Mouse (Mus musculus) thymus, adult 18-20 months (tissue): ENCODE data around the gene Klf16.

Source experiments
- DNase-seq, 2 experiments: peaks; one replicate each; pipeline ENCODE4 v3.0.0; 2022; ENCODE audit warnings: mixed read lengths in 2 of 2

The Klf16 gene

DNA sequence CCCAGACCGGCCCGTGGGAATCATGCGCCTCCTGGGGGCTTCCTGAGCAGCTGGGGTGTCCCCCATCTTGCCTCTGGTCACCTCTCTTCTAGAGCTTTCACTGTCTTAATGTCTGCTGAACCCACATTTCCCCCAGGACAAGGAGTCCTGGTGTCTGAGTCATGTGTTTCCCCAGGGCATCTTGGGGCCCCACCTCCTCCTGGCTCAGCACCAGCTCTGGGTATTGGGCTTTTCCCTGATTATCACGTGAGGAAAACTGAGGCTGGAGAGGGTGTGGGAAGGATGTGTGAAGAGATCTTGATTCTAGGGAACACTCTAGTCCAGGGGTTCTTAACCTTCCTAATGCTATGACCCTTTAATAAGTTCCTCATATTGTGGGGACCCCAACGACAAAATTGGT, 38.9 kb downstream of the Klf16 start:
- DNase-seq = no peak

DNA sequence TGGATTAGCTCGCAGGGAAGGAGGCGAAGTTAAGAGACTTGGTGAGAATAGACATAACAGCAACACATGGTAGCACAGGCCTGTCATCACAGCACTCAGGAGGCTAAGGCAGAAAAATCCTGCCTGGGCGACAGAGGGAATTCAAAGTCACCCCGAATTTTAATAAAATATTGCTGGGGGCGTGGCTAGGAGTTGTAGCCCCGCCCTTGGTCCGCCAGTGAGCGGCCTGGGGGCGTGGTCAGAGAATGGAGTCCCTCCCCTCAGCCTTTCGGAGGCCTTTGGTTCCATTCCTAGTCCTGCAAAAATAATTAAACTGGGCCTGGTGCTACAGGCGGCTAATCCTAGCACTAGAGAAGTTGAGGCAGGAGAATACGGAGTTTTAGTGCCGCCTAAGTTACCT, 41.4 kb downstream of the Klf16 start:
- DNase-seq = no peak

DNA sequence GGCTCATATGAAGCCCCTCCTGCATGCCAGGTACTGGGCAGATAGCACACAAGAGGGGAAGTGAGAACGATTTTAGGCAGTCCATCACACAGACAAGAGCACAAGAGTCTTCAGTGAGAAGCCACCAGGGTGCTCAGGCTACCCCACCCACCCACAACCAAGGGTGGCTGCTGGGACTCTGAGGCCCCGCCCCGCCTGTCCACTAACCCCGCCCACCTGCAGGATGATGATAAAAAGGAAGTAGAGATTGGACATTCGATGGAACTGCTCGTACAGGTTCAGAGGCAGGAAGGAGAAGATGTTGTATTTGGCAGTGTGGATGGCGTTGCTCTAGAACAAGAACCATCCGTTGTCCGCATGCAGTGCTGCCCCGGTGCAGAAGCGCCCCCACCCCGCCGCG, 42.0 kb downstream of the Klf16 start:
- DNase-seq = no peak

- no peak for DNase-seq
Measured at GRCm38 (mm10) chr10:80533704-80534103, 43.4 kb downstream of the Klf16 start.

DNA sequence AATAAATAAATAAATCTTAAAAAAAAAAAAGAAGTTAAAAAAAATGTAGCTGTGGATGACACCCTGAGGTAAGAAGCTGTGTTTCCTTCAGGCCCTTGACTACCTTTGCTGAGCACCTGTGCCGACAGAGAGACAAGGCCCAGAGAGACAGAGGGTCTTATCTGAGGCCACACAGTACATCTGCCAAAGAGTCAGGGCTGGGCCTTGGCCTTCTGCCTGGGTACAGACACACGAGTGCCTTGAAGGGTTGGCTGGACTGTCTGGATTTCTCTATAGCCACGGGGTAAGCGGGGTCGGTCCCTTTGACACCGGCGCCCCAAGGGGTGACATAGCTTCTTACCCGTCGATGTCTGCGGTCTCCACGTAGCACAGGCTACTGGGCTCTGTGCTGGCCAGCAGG, 44.3 kb downstream of the Klf16 start:
- DNase-seq = no peak

GRCm38 (mm10) chr10:80526172-80526571, 50.9 kb downstream of the Klf16 start:
- DNase-seq = no peak

DNA sequence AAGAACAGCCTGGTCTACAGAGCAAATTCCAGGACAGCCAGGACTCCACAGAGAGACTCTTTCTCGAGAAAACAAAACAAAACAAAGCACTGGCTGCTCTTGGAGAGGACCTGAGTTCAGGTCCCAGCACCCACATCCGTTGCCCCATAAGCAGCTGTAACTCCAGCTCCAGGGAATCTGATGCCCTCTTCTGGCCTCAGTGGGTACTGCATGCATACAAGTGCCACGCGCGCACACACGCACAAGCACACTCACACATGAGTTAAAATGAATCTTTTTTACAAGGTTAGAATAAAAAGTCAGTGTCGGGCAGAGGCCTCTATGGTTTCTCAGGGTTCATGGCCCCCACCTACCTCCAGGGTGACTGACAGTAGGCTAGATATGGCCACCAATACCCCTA, 53.8 kb downstream of the Klf16 start:
- DNase-seq = no peak

GRCm38 (mm10) chr10:80519287-80519686, 57.8 kb downstream of the Klf16 start:
- no peak for DNase-seq
